Mouse (Mus musculus) MEL (cell line): ENCODE measurements at regions not wholly inside any gene's neighbourhood (a gene's known extent, or its start where the extent isn't known, plus 50 kb on each side); places are given as distances from the start of the nearest gene placed in this dataset.

Experiments
- CHD2 ChIP-seq: IDR thresholded peaks from 2 replicates; pipeline ENCODE4 v1.6.1; 2011; ENCODE audit warnings: low read length, improper control_type of control experiment
- CTCF ChIP-seq, 3 experiments: IDR thresholded peaks in 2 of 3; conservative IDR thresholded peaks in 1 of 3; 2 replicates each; pipeline ENCODE4 v1.5.1; 2011 to 2012; ENCODE audit warnings: low read length in 3 of 3, low read depth in 2 of 3, mild to moderate bottlenecking in 2 of 3, improper control_type of control experiment in 1 of 3, inconsistent platforms in 1 of 3, mixed read lengths in 1 of 3, moderate library complexity in 1 of 3; ENCODE audit not compliant: control insufficient read depth in 1 of 3, insufficient read depth in 1 of 3, poor library complexity in 1 of 3, severe bottlenecking in 1 of 3
- MXI1 ChIP-seq: IDR thresholded peaks from 2 replicates; pipeline ENCODE4 v1.6.1; 2011; ENCODE audit warnings: mild to moderate bottlenecking, low read depth, low read length, improper control_type of control experiment
- TCF12 ChIP-seq: IDR thresholded peaks from 2 replicates; pipeline ENCODE4 v1.6.1; 2014; ENCODE audit warnings: low read depth, mild to moderate bottlenecking, inconsistent platforms, low read length, improper control_type of control experiment, moderate library complexity
- ZNF384 ChIP-seq: IDR thresholded peaks from 2 replicates; pipeline ENCODE4 v1.6.1; 2012; ENCODE audit warnings: low read depth, mild to moderate bottlenecking, inconsistent platforms, low read length, improper control_type of control experiment

DNA sequence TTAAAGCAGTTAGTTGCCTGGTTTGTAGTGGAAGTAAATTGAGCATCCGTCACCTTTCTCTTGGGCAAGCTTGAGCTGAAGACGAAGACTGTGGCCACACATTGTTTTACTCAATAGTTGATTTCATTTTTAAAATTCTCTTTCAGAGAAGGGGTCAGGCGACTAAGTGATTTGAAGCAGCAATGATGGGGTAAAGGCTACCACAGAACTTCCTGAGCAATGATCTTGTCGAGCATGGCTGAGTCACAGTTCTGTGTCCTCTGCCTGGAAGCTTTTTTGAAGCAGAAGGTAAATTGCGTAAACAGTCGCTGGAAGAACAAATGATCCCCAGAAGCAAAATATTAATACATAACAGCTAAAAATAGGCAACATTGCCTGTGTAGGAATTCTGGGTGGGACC, 576.5 kb upstream of the Adgrl2 start:
- TF ChIP-seq MXI1 (no peak), CHD2 (no peak), CTCF (IDR thresholded peaks at IDR 0.05 in 2 of 3, conservative IDR thresholded peaks at IDR 0.05 in 1 of 3; ENCODE audit: control insufficient read depth in 1 of 3, insufficient read depth in 1 of 3, low read depth in 2 of 3, low read length in 3 of 3, poor library complexity in 1 of 3, severe bottlenecking in 1 of 3) (no peak), TCF12 (no peak), ZNF384 (no peak)
